Mouse (Mus musculus): ENCODE data around the gene Slc25a43. TPM values are rescaled to one million over a fixed set of nuclear protein-coding genes. Genes with fewer than 3 reads are reported as not detected.

Gene Slc25a43
- not detected in 2 replicates for polyA plus RNA-seq (2012)

DNA sequence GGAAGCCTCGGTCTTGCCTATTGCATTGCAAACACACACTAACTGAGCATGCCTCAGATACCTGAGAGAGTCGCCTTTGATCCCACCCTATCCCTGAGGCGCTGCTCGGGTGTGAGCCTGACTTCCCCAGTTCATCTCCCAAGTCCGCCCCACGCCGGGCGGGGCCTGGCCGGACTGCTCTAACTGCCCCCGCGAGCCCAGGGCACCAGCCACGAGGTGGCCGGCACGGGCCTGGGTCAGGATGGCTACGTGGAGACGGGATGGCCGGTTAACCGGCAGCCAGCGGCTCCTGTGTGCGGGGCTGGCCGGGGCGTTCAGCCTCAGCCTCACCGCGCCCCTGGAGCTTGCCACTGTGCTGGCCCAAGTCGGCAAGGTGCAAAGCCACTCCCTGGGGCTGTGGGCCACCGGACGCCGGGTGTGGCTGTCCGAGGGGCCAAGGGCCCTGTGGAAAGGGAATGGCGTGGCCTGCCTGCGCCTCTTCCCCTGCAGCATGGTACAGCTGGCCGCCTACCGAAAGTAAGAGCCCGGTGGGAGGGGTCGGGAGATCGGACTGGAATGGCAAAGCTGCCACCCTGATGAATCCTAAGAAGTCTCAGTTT is at the start of gene Slc25a43:
Gene Slc25a43, plus strand, starts transcription at position 157 of the 599 bp plus-strand sequence.
- no peak for TF ChIP-seq GATA1 (IDR thresholded peaks at IDR 0.05; ENCODE audit: low read length)

DNA sequence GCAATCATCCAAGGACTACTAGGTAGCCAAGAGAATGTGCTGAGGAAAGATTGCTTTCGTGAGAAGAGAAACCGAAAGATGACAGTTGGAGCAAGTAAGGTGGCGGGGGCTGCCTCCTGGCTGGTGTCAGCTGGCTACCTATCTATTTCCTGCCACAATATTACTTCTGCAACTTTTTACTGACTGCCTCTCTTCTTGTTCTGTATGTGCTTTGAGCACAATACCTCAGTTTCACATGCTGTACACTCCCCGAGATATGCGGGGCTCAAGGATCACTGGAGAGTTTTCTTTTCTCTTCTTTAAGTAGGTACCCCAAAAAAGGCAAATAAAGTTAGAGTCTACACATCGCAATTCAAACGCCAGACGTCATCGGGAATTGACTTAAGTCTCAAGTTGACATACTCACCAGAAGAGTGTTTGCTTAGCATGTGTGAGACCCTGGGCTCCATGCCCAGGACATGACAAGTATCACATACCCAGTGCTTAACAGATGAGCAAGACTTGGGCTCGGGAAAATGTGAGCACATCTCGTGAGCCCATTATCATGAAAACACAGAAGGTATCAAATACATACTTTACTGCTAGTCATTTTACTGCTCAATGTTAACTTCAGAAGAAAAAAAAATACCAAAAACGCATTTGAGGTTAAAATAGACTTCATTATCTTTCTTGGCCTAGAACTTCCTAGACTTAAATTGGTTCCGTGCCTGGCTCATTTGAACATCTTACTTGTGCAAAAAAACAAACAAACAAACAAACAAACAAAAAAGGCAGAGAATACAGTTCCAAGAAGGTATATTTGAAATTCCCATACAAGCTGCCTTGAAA is 3.1 kb upstream of the Slc25a43 start:
- no peak for TF ChIP-seq GATA1 (IDR thresholded peaks at IDR 0.05; ENCODE audit: low read length)

DNA sequence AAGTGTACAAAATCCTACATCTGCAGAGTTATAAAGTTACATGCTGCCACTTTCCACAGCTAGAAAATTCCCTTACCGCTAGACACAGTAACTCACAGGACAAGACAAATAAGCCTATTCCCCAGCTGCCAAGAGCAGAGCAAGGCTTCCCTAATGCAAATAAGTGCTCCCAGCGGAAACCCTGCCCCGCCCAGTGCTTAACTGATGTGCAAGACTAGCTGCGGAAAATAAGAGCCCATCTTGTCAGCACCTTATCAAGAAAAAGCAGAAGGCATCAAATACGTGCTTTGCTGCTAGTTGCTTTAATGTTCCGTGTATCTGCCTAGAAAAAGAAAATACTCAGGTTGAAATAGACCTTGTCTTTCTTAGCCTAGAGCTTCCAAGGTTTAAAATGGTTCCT is 2.2 kb upstream of the Slc25a43 start:
- peak; percentile 59 for TF ChIP-seq GATA1 (IDR thresholded peaks at IDR 0.05; ENCODE audit: low read length)

DNA sequence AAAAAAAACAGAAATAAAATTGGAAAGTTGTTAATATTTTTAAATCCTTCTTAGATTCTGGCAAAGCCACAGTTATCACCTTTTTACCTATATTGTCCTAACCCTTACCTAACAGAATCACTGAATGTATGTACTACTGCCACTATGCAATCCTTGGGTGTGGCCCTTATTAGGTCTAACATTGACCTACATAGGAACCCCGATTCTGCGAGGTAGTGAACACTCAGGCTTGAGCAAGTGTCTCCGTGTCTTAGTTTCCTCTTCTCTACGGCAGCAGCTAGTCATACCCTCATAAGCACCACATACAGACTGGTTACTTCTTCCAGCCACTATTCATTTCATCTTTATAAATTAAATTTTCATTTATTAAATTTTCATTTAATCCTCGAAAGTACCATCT is 715 bp upstream of the Slc25a43 start:
- no peak for TF ChIP-seq GATA1 (IDR thresholded peaks at IDR 0.05; ENCODE audit: low read length)

DNA sequence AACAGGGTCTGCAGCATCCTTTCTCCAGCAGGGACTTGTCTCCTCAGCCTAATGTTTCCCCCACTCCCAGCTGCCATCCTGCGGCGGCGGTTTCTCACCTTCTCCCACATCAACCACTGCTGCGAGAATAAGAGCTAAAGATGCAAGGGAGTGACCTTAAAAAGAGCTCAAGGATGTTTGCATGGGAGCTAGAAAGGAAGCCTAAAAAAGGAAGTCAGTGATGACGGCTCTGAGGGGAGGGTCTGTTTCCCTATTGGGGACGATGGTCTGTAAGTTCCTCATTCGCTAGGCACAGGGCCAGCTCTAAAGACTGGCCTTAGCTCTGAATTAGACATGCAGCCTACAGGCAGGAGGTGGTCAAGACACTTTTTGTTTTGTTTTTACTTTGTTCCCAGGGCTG is 1.3 kb downstream of the Slc25a43 start:
- TF ChIP-seq GATA1 (IDR thresholded peaks at IDR 0.05; ENCODE audit: low read length), result no peak

DNA sequence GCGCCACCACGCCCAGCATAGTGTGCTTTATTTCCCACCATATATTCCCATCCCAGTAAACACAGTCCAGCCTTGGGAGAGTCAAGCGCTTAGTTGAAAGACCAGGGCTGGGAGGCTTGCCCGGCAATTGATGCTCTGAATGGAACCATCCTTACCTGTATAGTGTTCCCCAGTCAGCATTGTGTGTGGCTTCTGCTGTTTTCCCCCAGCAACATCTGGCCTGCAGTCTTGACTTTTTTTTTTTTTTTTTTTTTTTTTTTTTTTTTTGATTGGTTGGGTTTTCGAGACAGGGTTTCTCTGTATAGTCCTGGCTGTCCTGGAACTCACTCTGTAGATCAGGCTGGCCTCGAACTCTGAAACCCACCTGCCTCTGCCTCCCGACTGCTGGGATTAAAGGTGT is 1.9 kb downstream of the Slc25a43 start:
- no peak for TF ChIP-seq GATA1 (IDR thresholded peaks at IDR 0.05; ENCODE audit: low read length)

DNA sequence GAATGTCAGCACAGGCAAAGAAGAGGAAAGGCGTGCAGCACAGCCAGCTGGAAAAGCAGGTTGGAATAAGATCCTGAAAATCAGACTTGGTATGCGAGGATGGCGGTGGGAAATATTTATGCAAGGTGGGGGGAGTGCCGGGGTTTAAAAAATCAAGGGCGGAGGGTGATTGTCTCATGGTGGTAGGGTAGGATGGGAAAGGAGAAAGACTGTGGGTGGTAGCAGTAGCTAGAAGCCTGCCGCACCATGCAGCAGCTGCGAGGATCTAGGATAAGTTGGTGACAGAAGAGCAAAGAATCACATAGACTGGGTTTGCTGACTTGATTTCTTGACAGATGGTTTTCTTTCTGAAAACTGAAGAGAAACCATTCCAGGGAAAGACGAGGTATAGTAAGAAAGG is 3.3 kb downstream of the Slc25a43 start:
- TF ChIP-seq GATA1 (IDR thresholded peaks at IDR 0.05; ENCODE audit: low read length), result no peak

DNA sequence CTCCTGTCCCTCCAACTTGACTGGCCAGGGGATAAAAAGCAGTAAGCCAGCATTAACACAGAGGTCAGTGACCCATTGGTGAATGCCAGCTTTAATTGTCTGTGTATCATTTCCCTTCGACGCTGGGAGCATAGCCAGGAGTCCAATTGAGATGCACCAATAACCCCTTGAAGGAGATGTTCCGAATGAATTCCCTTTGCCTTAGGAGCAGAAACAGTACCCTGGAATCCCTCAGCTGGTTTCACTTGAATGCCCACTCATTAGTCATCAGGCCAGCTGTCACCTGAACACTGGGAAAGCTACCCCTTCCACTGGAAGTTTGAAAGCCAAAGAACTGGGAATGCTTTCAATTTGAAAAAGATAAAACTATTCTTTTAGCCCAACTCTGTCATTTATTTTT is 5.1 kb downstream of the Slc25a43 start:
- TF ChIP-seq GATA1 (IDR thresholded peaks at IDR 0.05; ENCODE audit: low read length), result no peak

DNA sequence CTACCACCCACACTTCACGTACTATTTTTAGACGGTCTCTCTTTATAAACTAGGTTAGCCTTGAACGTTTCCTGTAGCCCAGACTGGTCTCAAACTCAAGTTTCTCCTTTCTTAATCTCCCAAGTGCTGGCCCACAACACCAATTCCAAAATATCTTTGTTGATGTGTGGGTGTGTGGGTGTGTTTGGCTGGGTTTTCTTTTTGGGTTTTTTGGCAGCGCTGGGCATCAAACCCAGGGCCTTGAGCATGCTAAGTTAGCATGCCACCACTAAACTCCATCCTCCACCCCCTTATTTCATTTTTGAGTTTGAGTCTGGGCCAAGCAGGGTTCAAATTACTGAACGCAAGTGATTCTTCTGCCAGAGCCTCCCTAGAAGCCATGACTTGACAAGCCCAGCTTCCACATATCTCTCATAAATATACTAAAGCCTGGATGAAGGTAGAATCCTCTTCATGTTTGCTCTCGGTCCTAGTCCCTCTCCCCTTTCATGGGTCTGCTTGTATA is 5.9 kb downstream of the Slc25a43 start:
- no peak for TF ChIP-seq GATA1 (IDR thresholded peaks at IDR 0.05; ENCODE audit: low read length)

DNA sequence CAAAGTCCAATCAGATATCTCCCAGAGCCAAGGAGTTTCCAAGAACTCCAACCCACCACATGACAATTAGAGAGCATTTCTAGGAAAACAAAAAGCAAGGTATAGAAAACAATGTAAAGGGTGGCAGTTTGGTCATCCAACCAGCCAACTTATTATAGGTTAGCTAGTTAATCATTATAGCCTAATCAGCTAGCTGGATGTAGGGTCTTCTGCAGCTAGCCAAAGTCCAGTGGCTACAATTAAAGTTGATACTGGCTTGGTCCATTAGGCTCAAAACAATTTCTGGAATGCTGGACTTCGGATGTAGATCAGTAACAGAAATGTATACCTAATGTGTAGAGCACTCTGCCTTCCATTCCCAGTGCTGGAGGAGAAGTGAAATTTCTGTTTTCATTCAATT is 7.1 kb downstream of the Slc25a43 start:
- no peak for TF ChIP-seq GATA1 (IDR thresholded peaks at IDR 0.05; ENCODE audit: low read length)

DNA sequence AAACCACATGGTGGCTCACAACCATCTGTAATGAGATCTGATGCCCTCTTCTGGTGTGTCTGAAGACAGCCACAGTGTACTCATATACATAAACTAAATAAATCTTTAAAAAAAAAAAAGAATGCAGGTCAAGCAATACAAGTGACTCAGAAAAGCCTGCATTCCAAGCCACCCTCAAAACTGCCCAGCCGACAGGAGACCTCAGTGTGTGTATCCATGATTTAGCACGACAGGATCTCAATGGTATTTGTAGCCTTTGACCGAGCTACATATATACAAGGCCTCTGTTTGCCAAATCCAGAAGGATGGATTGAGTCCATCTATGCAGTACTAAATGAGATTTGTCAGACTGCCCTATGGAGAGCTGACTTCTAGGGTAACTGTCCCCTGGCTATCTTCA is 9.1 kb downstream of the Slc25a43 start:
- no peak for TF ChIP-seq GATA1 (IDR thresholded peaks at IDR 0.05; ENCODE audit: low read length)

DNA sequence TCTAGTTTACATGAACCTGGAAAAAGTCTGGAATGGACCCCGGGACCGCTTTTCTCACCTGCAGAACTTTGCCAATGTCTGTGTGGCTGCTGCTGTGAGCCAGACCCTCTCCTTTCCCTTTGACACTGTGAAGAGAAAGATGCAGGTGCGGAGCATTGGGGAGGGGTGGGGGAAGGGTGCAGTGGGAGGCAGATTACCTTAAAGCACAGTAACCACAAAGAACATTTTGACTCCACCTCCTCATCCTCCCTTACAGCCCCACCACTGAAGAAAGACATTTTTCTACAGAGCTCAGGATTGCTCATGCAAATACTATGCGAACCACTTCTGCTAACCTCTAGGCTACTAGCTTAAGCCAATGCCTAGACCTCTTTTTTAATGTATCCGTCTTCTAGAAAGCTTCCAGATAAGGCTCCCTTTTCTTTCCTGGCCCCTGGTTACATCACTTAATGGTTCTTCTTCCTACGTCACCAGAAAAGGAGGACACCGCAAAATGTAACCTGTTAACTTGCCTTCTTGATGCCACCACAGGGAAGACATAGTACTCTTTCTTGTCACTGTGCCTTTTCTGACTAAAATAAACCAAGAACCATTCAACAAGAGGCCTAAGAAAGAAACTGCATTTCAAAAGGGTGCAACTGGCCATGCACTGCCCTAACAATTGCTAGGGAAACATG is 14.5 kb downstream of the Slc25a43 start:
- TF ChIP-seq GATA1 (IDR thresholded peaks at IDR 0.05; ENCODE audit: low read length), result no peak

DNA sequence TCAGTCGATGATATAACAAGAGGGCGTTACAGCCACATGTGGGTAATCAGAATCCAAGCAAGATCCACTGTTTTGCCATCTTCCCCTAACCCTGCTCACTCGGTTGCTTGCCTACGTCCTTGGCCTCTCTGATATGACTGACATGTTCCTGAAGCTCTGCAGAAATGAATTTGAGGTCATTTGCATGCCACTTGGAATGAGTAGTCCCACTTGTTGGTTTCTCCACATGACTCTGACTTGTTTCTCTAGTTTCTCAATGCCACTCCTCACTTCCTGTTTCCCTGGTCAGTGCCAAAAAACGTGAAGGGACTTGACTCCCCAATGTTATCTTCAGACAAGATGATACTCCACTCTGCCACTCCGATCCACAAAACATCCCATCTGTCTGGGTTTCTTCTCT is 15.1 kb downstream of the Slc25a43 start:
- TF ChIP-seq GATA1 (IDR thresholded peaks at IDR 0.05; ENCODE audit: low read length), result no peak

DNA sequence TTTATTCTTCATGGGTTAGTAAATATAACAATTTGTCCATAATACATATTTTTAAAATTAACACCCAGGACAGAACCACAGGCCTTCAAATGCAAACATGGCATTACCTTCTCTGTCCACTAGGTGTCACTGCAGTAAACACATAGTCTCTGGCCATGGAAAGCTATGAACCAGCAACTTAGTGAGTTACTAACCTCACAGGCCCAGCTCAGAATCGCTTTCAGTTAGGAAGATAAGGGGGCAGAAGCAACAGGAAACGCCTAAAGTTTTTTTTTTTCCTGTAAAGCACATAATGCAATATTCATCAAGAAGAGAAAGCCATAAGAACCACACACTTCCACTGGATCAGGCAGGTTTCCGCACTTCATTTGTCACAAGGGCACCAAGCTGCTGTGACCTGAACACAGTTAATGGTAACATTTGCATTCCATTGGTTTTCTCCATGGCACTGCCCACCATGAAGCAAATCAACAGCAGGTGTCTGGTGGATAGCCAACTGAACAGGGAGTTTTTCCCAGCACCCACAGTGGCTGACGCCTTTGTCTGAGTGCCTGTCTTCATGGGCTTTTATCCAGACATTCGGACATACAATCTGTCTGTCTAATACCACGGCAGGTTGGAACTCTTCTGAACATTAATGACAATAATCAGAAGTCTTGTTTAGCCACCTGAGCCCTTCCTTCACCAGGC is 17.6 kb downstream of the Slc25a43 start:
- no peak for TF ChIP-seq GATA1 (IDR thresholded peaks at IDR 0.05; ENCODE audit: low read length)

DNA sequence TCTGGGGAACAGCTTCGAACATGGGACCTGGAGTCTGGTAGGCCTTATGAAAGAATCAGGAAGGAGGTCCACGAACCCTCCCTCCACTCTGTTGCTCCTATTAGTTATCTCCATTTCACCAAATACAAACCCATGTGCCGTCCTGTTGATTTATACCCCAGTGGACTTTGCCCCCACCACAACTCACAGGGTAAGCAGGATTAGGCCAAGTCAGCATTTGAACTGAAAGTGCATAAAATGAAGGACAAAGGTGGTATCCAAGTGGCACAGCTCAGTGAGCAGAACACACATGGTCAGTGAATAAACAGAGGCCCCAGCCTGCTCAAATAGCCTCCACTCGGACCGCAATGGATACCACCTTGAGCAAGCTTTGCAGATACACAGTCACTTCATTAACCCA is 18.8 kb downstream of the Slc25a43 start:
- TF ChIP-seq GATA1 (IDR thresholded peaks at IDR 0.05; ENCODE audit: low read length), result no peak

DNA sequence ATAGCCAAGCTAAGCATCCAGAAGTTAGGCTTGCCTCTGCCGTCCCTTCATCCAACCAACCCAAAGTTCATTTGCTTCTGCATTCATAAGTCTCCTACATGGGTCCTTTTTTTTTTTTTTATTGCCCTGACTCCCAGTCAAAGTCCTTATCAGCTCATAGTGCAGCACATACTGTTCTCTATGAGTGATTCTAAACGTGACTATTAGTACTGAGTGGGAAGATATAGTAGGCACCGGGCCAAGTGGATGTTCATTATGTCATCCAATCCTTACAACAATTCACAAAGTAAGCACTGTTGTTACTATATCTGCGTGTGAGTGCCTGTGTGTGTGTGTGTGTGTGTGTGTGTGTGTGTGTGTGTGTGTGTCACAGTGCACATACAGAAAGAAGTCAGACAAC is 19.4 kb downstream of the Slc25a43 start:
- TF ChIP-seq GATA1 (IDR thresholded peaks at IDR 0.05; ENCODE audit: low read length), result no peak
